Comparison of ENCODE assay signal across 10 mouse cellular contexts in the genomic region with DNA sequence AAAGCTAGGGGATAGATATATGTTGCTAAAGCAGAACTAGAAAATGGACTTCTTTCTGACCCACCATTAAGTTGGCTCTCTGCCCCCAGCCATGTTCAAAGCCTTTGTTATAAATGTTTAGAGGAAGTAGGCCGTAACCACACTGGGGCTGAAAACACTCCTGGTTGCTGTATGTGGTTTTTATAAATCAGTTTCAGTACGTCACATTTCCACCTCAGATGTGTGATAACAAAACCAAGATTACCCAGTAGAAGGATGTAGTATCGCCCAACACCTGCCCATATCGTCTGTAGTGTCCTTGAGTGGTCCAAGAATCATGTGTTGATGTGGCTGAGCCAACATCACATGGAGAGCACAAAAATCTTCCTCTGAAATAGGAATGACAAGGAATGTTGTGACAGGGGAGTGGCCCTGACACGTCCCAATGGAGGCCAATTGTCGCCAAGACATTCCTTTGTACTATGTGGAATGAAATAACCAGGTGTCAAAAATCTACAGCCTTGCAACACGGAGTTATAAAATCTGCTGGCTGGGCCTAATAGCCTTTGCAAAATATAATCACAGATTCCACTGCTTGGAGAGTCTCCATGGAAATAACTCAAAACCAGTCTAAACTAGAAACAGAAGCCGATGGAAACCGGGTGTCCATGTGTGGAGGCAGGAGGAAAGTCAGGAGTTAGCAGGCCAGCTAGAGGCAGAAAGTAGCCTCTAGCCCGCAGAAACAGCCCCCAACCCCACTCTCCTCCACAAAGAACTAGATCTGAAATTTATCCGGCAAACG. TPM values are rescaled to one million over a fixed set of nuclear protein-coding genes. Genes with fewer than 3 reads are reported as not detected.
DNase-seq lines count a peak whose midpoint lies in the region; ATAC-seq and TF ChIP-seq lines count a peak whose summit lies in the region.
"Had no signal": no experiment of that assay in that cellular context is flagged by ENCODE, and none has a peak within 500 bp of the region (broad histone marks: within the 10 kb centered on the region; RNA-seq: fewer than 3 reads in every experiment).

No protein-coding gene starts in this region.

- peaks cover 6% of the 10 kb centered on the region; the same call in 1 of the 2 replicates for H3K4me1 ChIP-seq in lung, embryonic 14.5 days (ENCODE audit: insufficient read depth)
- peaks cover 9% of the 10 kb centered on the region; the same call in 1 of the 2 replicates for H3K4me1 ChIP-seq in lung, adult 2 months (ENCODE audit: control insufficient read depth, insufficient read depth, low read length)
- peaks cover 39% of the 10 kb centered on the region for H3K4me1 ChIP-seq in small intestine, adult 2 months (ENCODE audit: control insufficient read depth, insufficient read depth, insufficient read length, low read length)

- H3K36me3 ChIP-seq in lung, embryonic 14.5 days (ENCODE audit: insufficient read depth): no peaks in the 10 kb centered on the region
- no peaks in the 10 kb centered on the region for H3K36me3 ChIP-seq in small intestine, adult 2 months (ENCODE audit: control insufficient read depth, insufficient read depth, low read length)

- H3K9me3 ChIP-seq in lung, embryonic 14.5 days (ENCODE audit: low read depth, low read length): no peaks in the 10 kb centered on the region

- no peak overlapping the region for H3K9ac ChIP-seq in lung, embryonic 14.5 days

- TF ChIP-seq CTCF in lung, embryonic 14.5 days (IDR thresholded peaks at IDR 0.05; ENCODE audit: low read depth): no peak
- no peak for TF ChIP-seq CTCF in lung, adult 2 months (IDR thresholded peaks at IDR 0.05; ENCODE audit: insufficient read depth, low read length)
- no peak for TF ChIP-seq CTCF in small intestine, adult 2 months (IDR thresholded peaks at IDR 0.05; ENCODE audit: extremely low read depth, insufficient read length, insufficient replicate concordance, low read depth, low read length)

- H3K27me3 ChIP-seq in lung, embryonic 14.5 days (ENCODE audit: insufficient read depth, low read length): no peaks in the 10 kb centered on the region
- no peaks in the 10 kb centered on the region for H3K27me3 ChIP-seq in small intestine, adult 2 months (ENCODE audit: control insufficient read depth, insufficient read depth, low read length)

- 0 out of 2 replicates have a peak overlapping the region, but pooled peaks have one; percentile 8 for H3K27ac ChIP-seq in lung, embryonic 14.5 days (ENCODE audit: low read depth)
- H3K27ac ChIP-seq in small intestine, adult 2 months (ENCODE audit: insufficient read depth, low read depth, low read length): peak overlapping the region; percentile 39; the same call in 1 of the 2 replicates

- no peak overlapping the region for H3K4me3 ChIP-seq in lung, embryonic 14.5 days (ENCODE audit: low read depth, low read length)
- H3K4me3 ChIP-seq in lung, adult 2 months (replicated peaks; ENCODE audit: extremely low read depth, low read depth, low read length): no peak overlapping the region
- H3K4me3 ChIP-seq in small intestine, adult 2 months (ENCODE audit: low read depth, low read length): no peak overlapping the region

- intact Hi-C loops in left cerebral cortex, postnatal 25 days (cut with DNase I): no loop called here

- DNase-seq in lung, embryonic 14.5 days: peak; percentile 44
- no peak for DNase-seq in lung, adult 2 months
- no peak for DNase-seq in left cerebral cortex, postnatal 25 days (ENCODE audit: low spot score in 2 of 2)
- DNase-seq in right cerebral cortex, postnatal 4 days: no peak
- DNase-seq: right cerebral cortex, adult 18-20 months had no signal

- WGBS in lung, embryonic 14.5 days: 60% methylated on average over 12 of the region's 12 CpGs
- 43% methylated on average over 12 of the region's 12 CpGs for WGBS in lung, adult 2 months
- 71% methylated on average over 12 of the region's 12 CpGs for WGBS in small intestine, adult 2 months

- no peak; the same call in 1 of the 2 replicates for ATAC-seq in lung, embryonic 14.5 days (ENCODE audit: insufficient read depth)
- peak; percentile 58 for ATAC-seq in activated CD4-positive, CD25-positive, alpha-beta regulatory T cell, adult 4 months
- peak; percentile 61 for ATAC-seq in granulocyte monocyte progenitor cell, adult 5-6 weeks (replicated peaks; ENCODE audit: poor library complexity, severe bottlenecking)
- ATAC-seq: hindbrain, embryonic 16.5 days had no signal

- no peak for TF ChIP-seq POLR2A in lung, adult 2 months (IDR thresholded peaks at IDR 0.05; ENCODE audit: borderline replicate concordance, extremely low read depth, low read depth, low read length)
- TF ChIP-seq POLR2A in small intestine, adult 2 months (IDR thresholded peaks at IDR 0.05; ENCODE audit: low read depth, low read length): no peak

- no peak overlapping the region for H3K4me2 ChIP-seq in lung, embryonic 14.5 days
- H3K4me2 ChIP-seq: midbrain, embryonic 11.5 days had no signal

RNA-seq across cellular contexts. Expression of a gene that starts 36.6 kb away (rescaled TPM):
- polyA plus RNA-seq in lung, embryonic 14.5 days (2014; fragmentation: Nextera tagmentation; extraction: Ambion mirVana): 37.0 and 38.8 TPM in 2 replicates
- polyA plus RNA-seq in lung, adult 2 months (2012; rRNA removed): 26.7 and 31.4 TPM in 2 replicates
- polyA plus RNA-seq in activated CD4-positive, CD25-positive, alpha-beta regulatory T cell, adult 4 months (2017; shearing (Covaris generic)): 1 to 10 TPM; 4.8 to 7.7 TPM
- total RNA-seq in granulocyte monocyte progenitor cell, adult 5-6 weeks (2014; fragmentation: Nextera tagmentation): 29.5 and 33.9 TPM in 2 replicates
- total RNA-seq in granulocyte monocyte progenitor cell, adult 5-6 weeks (2017): 26.9 and 28.8 TPM in 2 replicates
- polyA plus RNA-seq in small intestine, adult 2 months (2012; rRNA removed): 28.0 and 66.3 TPM in 2 replicates
- total RNA-seq in left cerebral cortex, postnatal 25 days (2021): 10 to 100 TPM; 13.1 to 13.2 TPM
